In genomic region chr11:26072101-26072500, GRCm38 (mm10) we compare ENCODE assay signal across 20 mouse cellular contexts.
DNase-seq lines count a peak whose midpoint lies in the region; ATAC-seq and TF ChIP-seq lines count a peak whose summit lies in the region.
"Had no signal": no experiment of that assay in that cellular context is flagged by ENCODE, and none has a peak within 500 bp of the region (broad histone marks: within the 10 kb centered on the region; RNA-seq: fewer than 3 reads in every experiment).

No protein-coding gene starts in this region.

- ATAC-seq in forebrain, embryonic 16.5 days: peak; percentile 54
- no peak for ATAC-seq in kidney, embryonic 16.5 days (ENCODE audit: low FRiP score, low TSS enrichment)

- H3K9me3 ChIP-seq in forebrain, embryonic 16.5 days (ENCODE audit: control insufficient read depth, low read length): no peaks in the 10 kb centered on the region
- H3K9me3 ChIP-seq in kidney, embryonic 16.5 days (ENCODE audit: low read length): no peaks in the 10 kb centered on the region
- H3K9me3 ChIP-seq: embryonic facial prominence, embryonic 12.5 days; kidney, embryonic 15.5 days; limb, embryonic 15.5 days had no signal

- no peak overlapping the region for H3K4me3 ChIP-seq in layer of hippocampus, adult 2 months
- H3K4me3 ChIP-seq in forebrain, embryonic 16.5 days (replicated peaks; ENCODE audit: low read length): no peak overlapping the region
- H3K4me3 ChIP-seq in kidney, embryonic 16.5 days (ENCODE audit: low read length): no peak overlapping the region
- H3K4me3 ChIP-seq: embryonic facial prominence, embryonic 12.5 days; erythroblast, embryonic 14.5 days; gastrocnemius, adult 2 months; kidney, embryonic 15.5 days; limb, embryonic 15.5 days had no signal

- no peak for TF ChIP-seq POLR2A in brain, embryonic 14.5 days (IDR thresholded peaks at IDR 0.05; ENCODE audit: borderline replicate concordance, extremely low read depth, insufficient read depth, insufficient read length, poor library complexity, severe bottlenecking)

- no peak for TF ChIP-seq CTCF in layer of hippocampus, adult 2 months (conservative IDR thresholded peaks at IDR 0.05)
- no peak for TF ChIP-seq CTCF in brain, embryonic 14.5 days (IDR thresholded peaks at IDR 0.05; ENCODE audit: borderline replicate concordance, extremely low read depth, insufficient read depth, insufficient read length)

- H3K4me1 ChIP-seq in forebrain, embryonic 16.5 days (replicated peaks; ENCODE audit: control insufficient read depth, insufficient read depth, low read length): peaks cover 17% of the 10 kb centered on the region
- H3K4me1 ChIP-seq in kidney, embryonic 16.5 days (ENCODE audit: insufficient read depth, low read length): no peaks in the 10 kb centered on the region
- H3K4me1 ChIP-seq: kidney, embryonic 15.5 days; limb, embryonic 15.5 days had no signal

- 11% methylated on average over 4 of the region's 4 CpGs for WGBS in forebrain, embryonic 16.5 days
- WGBS in kidney, embryonic 16.5 days: 61% methylated on average over 4 of the region's 4 CpGs

- H3K27ac ChIP-seq in layer of hippocampus, adult 2 months: peak overlapping the region; percentile 68
- H3K27ac ChIP-seq in forebrain, embryonic 16.5 days (ENCODE audit: low read length): no peak overlapping the region; the same call in 1 of the 2 replicates
- no peak overlapping the region for H3K27ac ChIP-seq in kidney, embryonic 16.5 days (ENCODE audit: low read length)
- H3K27ac ChIP-seq: embryonic facial prominence, embryonic 12.5 days; gastrocnemius, adult 2 months; kidney, embryonic 15.5 days; limb, embryonic 15.5 days; liver, embryonic 14.5 days had no signal

- no peaks in the 10 kb centered on the region for H3K27me3 ChIP-seq in forebrain, embryonic 16.5 days (replicated peaks; ENCODE audit: control insufficient read depth, insufficient read depth, low read length)
- no peaks in the 10 kb centered on the region for H3K27me3 ChIP-seq in kidney, embryonic 16.5 days (ENCODE audit: insufficient read depth, low read length)
- H3K27me3 ChIP-seq: embryonic facial prominence, embryonic 12.5 days; kidney, embryonic 15.5 days; limb, embryonic 15.5 days had no signal

- H3K9ac ChIP-seq in forebrain, embryonic 16.5 days (replicated peaks; ENCODE audit: low read depth, low read length): no peak overlapping the region
- no peak overlapping the region for H3K9ac ChIP-seq in kidney, embryonic 16.5 days (replicated peaks; ENCODE audit: low read length)
- H3K9ac ChIP-seq: embryonic facial prominence, embryonic 12.5 days; kidney, embryonic 15.5 days; limb, embryonic 15.5 days; liver, embryonic 14.5 days; lung, embryonic 14.5 days had no signal

- H3K36me3 ChIP-seq in forebrain, embryonic 16.5 days (ENCODE audit: control insufficient read depth, insufficient read depth): no peaks in the 10 kb centered on the region
- no peaks in the 10 kb centered on the region for H3K36me3 ChIP-seq in kidney, embryonic 16.5 days (ENCODE audit: insufficient read depth, low read length)
- H3K36me3 ChIP-seq: embryonic facial prominence, embryonic 12.5 days; kidney, embryonic 15.5 days; limb, embryonic 15.5 days had no signal

- no peak overlapping the region for H3K4me2 ChIP-seq in forebrain, embryonic 16.5 days (ENCODE audit: low read length)
- no peak overlapping the region for H3K4me2 ChIP-seq in kidney, embryonic 16.5 days (replicated peaks; ENCODE audit: low read depth, low read length)
- H3K4me2 ChIP-seq: embryonic facial prominence, embryonic 12.5 days; kidney, embryonic 15.5 days; limb, embryonic 15.5 days; lung, embryonic 14.5 days had no signal

- no peak for DNase-seq in layer of hippocampus, adult 2 months (ENCODE audit: low spot score in 2 of 2)
- DNase-seq in layer of hippocampus, adult 11-12 months (ENCODE audit: low spot score): no peak
- DNase-seq in brain, adult 2 months (ENCODE audit: low read depth, low spot score): peak; percentile 61
- DNase-seq in brain, embryonic 14.5 days (ENCODE audit: low read depth): peak; percentile 74
- DNase-seq in heart, postnatal 36 days: no peak
- DNase-seq: adrenal gland, postnatal 10 days; cerebellum, postnatal 10 days; gastrocnemius, adult 2 months; kidney, adult 11 months; kidney, postnatal 4 days; left cerebral cortex, postnatal 4 days; thymus, postnatal 25 days had no signal

- intact Hi-C loops in heart, postnatal 36 days (cut with DNase I): no loop called here

Comparison
In these comparisons a context has a peak if more than half of its experiments do, and no peak if none do; other contexts are left out.
1. DNase-seq: peak in brain, adult 2 months (single experiment) and brain, embryonic 14.5 days (single experiment); none in layer of hippocampus, adult 2 months (0 of 2), layer of hippocampus, adult 11-12 months (single experiment) and heart, postnatal 36 days (0 of 2).